Mouse (Mus musculus) kidney, embryonic 16.5 days (tissue): ENCODE results near the gene Ugt1a7c. TPM values are rescaled to one million over a fixed set of nuclear protein-coding genes. Genes with fewer than 3 reads are reported as not detected.

Experiments
- ATAC-seq: fragments of 200-750 bp; cut with Nextera tagmentation; 2 replicates; pipeline ENCODE4 v1.8.0; 2017; ENCODE audit warnings: moderate TSS enrichment; ENCODE audit not compliant: low FRiP score, low TSS enrichment
- H3K27ac ChIP-seq: fragments of 300-500 bp; sonication (generic); 2 replicates; pipeline ENCODE4 v1.5.1; 2014; ENCODE audit warnings: low read length
- H3K27me3 ChIP-seq: fragments of 300-500 bp; sonication (generic); 2 replicates; pipeline ENCODE4 v1.6.1; 2014; ENCODE audit warnings: low read length, control low read depth, mixed read lengths; ENCODE audit not compliant: insufficient read depth
- H3K36me3 ChIP-seq: fragments of 300-500 bp; sonication (generic); 2 replicates; pipeline ENCODE4 v1.6.1; 2014; ENCODE audit warnings: low read length, control low read depth, mixed read lengths; ENCODE audit not compliant: insufficient read depth
- H3K4me1 ChIP-seq: fragments of 300-500 bp; sonication (generic); 2 replicates; pipeline ENCODE4 v1.6.1; 2014; ENCODE audit warnings: low read length, control low read depth, mixed read lengths; ENCODE audit not compliant: insufficient read depth
- H3K4me2 ChIP-seq: fragments of 300-500 bp; sonication (generic); replicated peaks from 2 replicates; pipeline ENCODE4 v1.6.1; 2014; ENCODE audit warnings: low read depth, low read length
- H3K4me3 ChIP-seq: fragments of 300-500 bp; sonication (generic); 2 replicates; pipeline ENCODE4 v1.5.1; 2014; ENCODE audit warnings: mild to moderate bottlenecking, low read length
- H3K9ac ChIP-seq: fragments of 300-500 bp; sonication (generic); replicated peaks from 2 replicates; pipeline ENCODE4 v1.6.1; 2014; ENCODE audit warnings: low read length
- H3K9me3 ChIP-seq: fragments of 300-500 bp; sonication (generic); 2 replicates; pipeline ENCODE4 v1.6.1; 2016; ENCODE audit warnings: low read length, control low read depth
- WGBS: fragments of 180-500 bp; shearing (Covaris S2); extraction: QIAGEN DNeasy Blood & Tissue Kit; methylation state at CpG from one replicate; pipeline ENCODE4 v1.1.7; 2014; 5-methylcytosine and 5-hydroxymethylcytosine counted together
- polyA plus RNA-seq: library from polyadenylated mRNA; unstranded; fragments of >200 nt; fragmentation: Nextera tagmentation; extraction: Ambion mirVana; gene quantifications from 2 replicates; pipeline ENCODE4 v1.2.1, GENCODE M21; 2015

Ugt1a7c gene
- polyA plus RNA-seq, 1 experiment from 2014 or later, result 10.9 TPM

DNA sequence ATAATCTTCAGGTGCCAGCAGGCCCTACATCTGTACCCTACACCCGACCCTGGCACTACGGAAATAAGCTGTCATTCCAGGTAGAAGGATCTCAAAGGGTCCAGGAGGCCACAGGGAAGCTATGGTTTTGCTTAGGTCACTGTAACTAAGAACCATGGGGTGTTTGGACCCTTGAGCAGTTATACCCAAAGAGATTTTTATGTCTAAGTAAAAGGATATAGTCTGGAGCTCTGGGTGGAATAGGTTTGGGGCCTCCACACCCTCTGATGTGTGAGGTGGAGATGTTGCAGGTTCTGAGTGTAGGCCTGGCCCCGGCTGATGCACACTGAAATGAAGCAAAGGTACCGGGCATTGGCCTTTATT, 139.4 kb downstream of the Ugt1a7c start:
- Histone ChIP-seq H3K27ac (no peak overlapping the region), H3K4me3 (no peak overlapping the region), H3K9me3 (peaks cover 97% of the 10 kb centered on the region), H3K36me3 (no peaks in the 10 kb centered on the region), H3K4me1 (no peaks in the 10 kb centered on the region), H3K27me3 (no peaks in the 10 kb centered on the region), H3K9ac (no peak overlapping the region), H3K4me2 (no peak overlapping the region)
- WGBS, result 67% methylated on average over 4 of the region's 4 CpGs
- no peak for ATAC-seq

DNA sequence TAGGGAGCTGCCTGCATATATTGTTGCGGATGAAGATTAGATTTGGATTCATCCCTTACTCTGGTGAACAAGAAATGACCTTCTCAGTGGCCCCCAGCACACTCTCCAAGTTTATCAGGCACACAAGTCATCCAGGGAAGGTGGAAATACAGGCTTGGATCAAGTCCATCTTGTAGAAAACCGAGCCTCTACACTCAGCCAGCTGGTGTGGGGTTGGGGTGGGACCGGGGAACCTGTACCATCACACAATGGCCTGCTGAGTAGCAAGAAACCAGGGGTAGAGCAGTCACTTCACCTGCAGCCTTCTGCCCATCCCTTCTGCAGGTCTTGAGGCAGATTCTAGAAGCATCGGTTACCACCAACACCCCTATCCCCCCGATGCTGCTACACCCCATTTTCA, 139.8 kb downstream of the Ugt1a7c start:
- H3K4me2 ChIP-seq, result no peak overlapping the region
- no peak overlapping the region for H3K27ac ChIP-seq
- peaks cover 97% of the 10 kb centered on the region for H3K9me3 ChIP-seq
- ATAC-seq, result no peak
- H3K27me3 ChIP-seq, result no peaks in the 10 kb centered on the region
- H3K4me1 ChIP-seq, result no peaks in the 10 kb centered on the region
- WGBS, result 43% methylated on average over 5 of the region's 5 CpGs
- H3K4me3 ChIP-seq, result no peak overlapping the region
- no peak overlapping the region for H3K9ac ChIP-seq
- H3K36me3 ChIP-seq, result no peaks in the 10 kb centered on the region

DNA sequence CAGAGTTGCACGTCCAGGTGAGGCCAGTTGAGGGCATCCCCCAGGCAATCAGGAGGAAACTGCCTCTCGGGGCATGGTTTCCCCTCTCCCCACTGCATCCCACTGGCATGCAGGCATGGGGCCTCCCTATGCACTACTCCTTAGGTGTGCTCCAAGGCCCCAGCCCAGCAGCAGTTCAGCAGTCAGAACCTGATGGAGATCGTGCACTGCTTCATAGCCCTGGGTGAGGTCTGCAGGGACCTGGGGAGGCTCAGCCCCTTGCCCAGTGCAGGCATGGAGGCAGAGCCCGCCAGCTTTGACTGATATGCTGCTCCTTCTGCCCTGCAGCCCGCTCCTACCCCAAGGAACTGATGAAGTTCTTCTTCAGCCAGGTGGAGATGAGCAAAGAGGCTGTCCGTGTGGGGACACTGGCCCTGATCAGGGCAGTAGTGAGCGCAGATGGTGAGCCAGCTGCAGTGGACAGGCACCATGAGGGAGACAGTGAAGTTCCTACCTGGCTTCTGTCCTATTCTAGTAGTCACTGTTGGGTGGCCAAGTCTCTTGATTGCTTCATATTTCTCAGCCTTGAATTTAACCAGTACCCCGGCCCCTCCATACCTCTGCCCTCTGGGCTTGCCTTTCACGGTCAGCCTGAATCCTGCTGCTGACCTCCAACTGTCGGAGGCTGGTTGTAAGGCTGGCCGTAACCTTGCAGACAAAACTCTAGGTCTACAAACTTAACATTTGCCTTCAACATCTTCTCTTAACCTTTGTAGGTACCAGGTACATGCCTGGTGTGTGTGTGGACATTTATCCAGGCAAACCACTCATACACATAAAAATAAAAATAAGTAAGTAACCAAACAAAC, 140.4 kb downstream of the Ugt1a7c start:
- WGBS, result 65% methylated on average over 11 of the region's 11 CpGs
- no peak overlapping the region for H3K27ac ChIP-seq
- H3K4me2 ChIP-seq, result no peak overlapping the region
- H3K4me3 ChIP-seq, result no peak overlapping the region
- H3K4me1 ChIP-seq, result no peaks in the 10 kb centered on the region
- ATAC-seq, result peak; percentile 6; the same call in 1 of the 2 replicates
- H3K27me3 ChIP-seq, result no peaks in the 10 kb centered on the region
- H3K36me3 ChIP-seq, result no peaks in the 10 kb centered on the region
- peaks cover 97% of the 10 kb centered on the region for H3K9me3 ChIP-seq
- no peak overlapping the region for H3K9ac ChIP-seq

DNA sequence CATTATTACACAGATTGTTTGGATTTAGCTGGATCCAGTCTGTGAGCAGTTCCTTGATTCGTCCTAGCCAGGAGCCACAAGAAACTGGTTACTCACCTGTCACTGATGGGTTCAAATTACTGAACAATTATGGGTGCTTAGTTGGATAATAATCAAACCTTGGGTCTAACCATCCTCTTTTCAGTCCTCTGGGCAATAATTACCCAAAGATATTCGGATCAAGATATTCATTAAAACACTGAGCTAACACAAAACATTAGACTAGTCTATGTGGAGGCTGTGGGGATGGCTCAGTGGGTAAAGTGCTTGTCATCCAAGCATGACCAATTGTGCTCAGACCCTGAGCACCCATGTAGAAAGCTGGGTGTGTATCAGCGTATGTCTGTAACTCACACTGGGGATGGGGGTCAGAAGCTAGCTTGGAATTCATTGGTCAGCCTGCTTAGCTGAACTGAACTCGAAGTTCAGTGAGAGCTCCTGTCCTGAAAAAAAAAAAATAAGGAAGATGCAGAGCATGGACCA, 141.1 kb downstream of the Ugt1a7c start:
- H3K36me3 ChIP-seq, result no peaks in the 10 kb centered on the region
- H3K4me3 ChIP-seq, result no peak overlapping the region
- 54% methylated on average over 4 of the region's 4 CpGs for WGBS
- H3K4me1 ChIP-seq, result no peaks in the 10 kb centered on the region
- no peak overlapping the region for H3K27ac ChIP-seq
- peak; percentile 44; the same call in 1 of the 2 replicates for ATAC-seq
- H3K27me3 ChIP-seq, result no peaks in the 10 kb centered on the region
- no peak overlapping the region for H3K4me2 ChIP-seq
- H3K9me3 ChIP-seq, result peaks cover 97% of the 10 kb centered on the region
- no peak overlapping the region for H3K9ac ChIP-seq

DNA sequence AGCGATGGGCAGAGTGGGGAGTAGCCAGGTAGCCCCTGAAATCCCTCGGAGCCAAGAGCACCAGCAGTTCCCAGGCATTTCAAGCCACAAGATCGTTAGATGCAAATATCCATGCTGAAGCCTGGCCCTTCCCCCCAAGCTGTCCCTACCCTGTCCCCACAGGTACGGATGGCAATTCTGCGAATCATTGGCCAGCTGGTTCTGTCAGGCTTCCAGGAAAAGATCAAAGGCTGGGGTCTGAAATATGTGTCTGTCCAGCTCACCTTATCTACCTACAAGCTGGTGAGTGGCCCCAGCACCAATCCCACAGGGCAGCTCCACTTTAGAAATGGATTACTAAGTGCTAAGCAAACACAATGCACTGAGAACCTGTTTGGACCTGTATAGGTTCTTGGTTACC, 142.4 kb downstream of the Ugt1a7c start:
- ATAC-seq, result no peak
- 80% methylated on average over 5 of the region's 5 CpGs for WGBS
- no peak overlapping the region for H3K27ac ChIP-seq
- no peaks in the 10 kb centered on the region for H3K27me3 ChIP-seq
- no peaks in the 10 kb centered on the region for H3K4me1 ChIP-seq
- no peaks in the 10 kb centered on the region for H3K36me3 ChIP-seq
- peaks cover 92% of the 10 kb centered on the region for H3K9me3 ChIP-seq
- no peak overlapping the region for H3K4me2 ChIP-seq
- no peak overlapping the region for H3K4me3 ChIP-seq
- no peak overlapping the region for H3K9ac ChIP-seq

DNA sequence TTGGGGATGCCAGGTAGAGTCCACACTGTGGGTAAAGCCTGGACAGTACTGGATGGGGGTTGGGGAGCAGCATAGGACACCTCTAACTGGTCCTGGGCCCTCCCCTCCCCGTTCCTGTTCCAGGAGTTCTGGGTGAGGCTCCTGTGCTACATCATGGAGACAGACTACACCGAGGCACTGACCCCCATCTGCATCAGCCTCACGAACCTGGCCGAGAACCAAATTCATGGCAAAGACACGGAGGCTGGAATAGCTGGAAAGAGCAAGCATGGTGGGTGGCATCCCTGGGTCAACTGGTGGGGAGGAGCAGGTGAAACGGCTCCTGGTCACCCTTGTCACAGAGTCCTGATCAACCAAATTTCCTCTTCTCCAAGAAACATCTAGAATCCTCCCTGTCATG, 143.9 kb downstream of the Ugt1a7c start:
- ATAC-seq, result no peak
- H3K9me3 ChIP-seq, result peaks cover 90% of the 10 kb centered on the region
- no peak overlapping the region for H3K27ac ChIP-seq
- no peak overlapping the region for H3K9ac ChIP-seq
- no peaks in the 10 kb centered on the region for H3K36me3 ChIP-seq
- H3K27me3 ChIP-seq, result no peaks in the 10 kb centered on the region
- H3K4me1 ChIP-seq, result no peaks in the 10 kb centered on the region
- H3K4me3 ChIP-seq, result no peak overlapping the region
- WGBS, result 72% methylated on average over 6 of the region's 6 CpGs
- no peak overlapping the region for H3K4me2 ChIP-seq

DNA sequence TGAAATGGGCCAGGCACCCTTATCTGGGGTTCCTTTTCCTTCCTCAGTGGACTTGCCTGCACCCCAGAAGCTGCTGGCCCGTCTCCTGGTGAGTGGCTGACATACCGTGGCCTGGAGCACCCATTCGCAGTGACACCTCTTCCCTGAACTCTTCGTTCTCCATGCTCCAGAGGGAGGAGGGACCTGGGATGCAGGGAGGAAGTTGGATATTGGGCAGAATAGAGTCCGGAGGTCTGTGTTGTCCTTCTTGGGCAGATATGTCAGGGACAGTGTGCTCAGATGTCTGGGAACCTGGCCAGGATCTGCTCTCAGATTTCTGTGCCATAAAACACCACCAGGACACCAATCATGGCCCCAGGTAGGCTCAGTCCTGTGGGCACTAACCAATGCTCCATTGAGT, 145.2 kb downstream of the Ugt1a7c start:
- H3K4me2 ChIP-seq, result no peak overlapping the region
- no peak overlapping the region for H3K27ac ChIP-seq
- no peak for ATAC-seq
- no peak overlapping the region for H3K4me3 ChIP-seq
- H3K9me3 ChIP-seq, result peaks cover 90% of the 10 kb centered on the region
- H3K4me1 ChIP-seq, result no peaks in the 10 kb centered on the region
- H3K27me3 ChIP-seq, result no peaks in the 10 kb centered on the region
- 74% methylated on average over 5 of the region's 5 CpGs for WGBS
- H3K9ac ChIP-seq, result no peak overlapping the region
- H3K36me3 ChIP-seq, result no peaks in the 10 kb centered on the region

DNA sequence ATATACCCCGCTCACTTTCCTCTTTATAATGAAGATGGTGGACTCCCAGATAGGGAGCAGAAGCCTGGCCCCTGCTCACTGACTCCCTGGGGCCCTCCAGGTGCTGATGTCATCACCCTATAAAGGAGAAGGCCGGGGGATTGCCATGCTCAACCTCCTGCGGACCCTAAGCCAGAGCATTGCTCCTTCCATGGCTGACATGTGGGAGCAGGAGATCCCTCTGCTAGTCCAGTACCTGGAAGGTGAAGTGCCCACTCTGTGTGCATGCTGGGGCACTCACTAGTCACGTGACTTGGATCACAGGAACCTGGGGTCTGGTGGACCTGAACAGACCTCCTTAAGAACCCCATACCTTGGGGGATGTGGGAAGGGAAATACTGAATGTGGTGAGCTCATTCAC, 145.7 kb downstream of the Ugt1a7c start:
- Histone ChIP-seq H3K4me3 (no peak overlapping the region), H3K9ac (no peak overlapping the region), H3K4me1 (no peaks in the 10 kb centered on the region), H3K27ac (no peak overlapping the region), H3K27me3 (no peaks in the 10 kb centered on the region), H3K9me3 (peaks cover 90% of the 10 kb centered on the region), H3K4me2 (no peak overlapping the region), H3K36me3 (no peaks in the 10 kb centered on the region)
- 74% methylated on average over 4 of the region's 4 CpGs for WGBS
- ATAC-seq, result no peak

DNA sequence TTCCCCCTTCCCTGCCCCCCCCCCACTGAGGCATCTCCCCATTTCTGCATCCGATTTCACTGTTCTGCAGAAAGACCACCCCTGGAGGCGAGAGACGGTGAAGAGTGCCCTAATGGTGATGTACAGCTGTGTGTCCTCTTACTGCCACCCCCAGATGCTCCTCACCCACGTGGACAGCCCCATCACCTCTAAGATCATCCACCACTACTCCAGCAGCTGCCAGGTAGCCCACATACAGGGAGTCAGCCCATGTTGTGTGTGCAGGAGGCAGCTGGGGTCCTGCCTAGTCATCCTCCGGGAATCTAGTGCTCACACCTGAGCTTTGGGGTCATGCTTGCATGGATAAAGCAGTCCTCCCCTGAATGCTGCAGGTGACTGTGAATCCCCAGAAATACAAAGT, 149.0 kb downstream of the Ugt1a7c start:
- ATAC-seq, result no peak
- H3K4me1 ChIP-seq, result no peaks in the 10 kb centered on the region

DNA sequence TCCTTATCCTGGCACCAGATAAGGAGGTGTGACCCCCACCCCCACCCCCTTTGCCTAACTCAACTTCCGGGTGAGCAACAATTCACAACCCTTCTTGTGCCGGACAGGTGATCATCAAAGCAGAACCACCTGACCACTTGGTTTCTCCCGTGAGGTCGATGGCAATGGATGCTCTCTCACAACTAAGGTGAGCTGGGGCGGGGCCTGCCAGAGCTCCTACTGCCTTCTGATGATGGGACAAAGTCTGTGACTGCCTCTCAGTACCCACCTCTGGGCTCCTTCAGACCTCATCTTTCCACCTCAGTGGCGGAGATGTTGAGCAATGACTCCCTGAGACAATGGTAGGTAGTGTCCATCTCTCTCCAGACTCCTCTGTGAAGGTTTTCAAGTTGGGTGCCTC, 151.0 kb downstream of the Ugt1a7c start:
- Histone ChIP-seq H3K4me3 (no peak overlapping the region), H3K36me3 (no peaks in the 10 kb centered on the region), H3K27ac (no peak overlapping the region), H3K4me2 (no peak overlapping the region), H3K9ac (no peak overlapping the region), H3K4me1 (no peaks in the 10 kb centered on the region), H3K9me3 (peaks cover 93% of the 10 kb centered on the region), H3K27me3 (no peaks in the 10 kb centered on the region)
- WGBS, result 80% methylated on average over 6 of the region's 6 CpGs
- no peak for ATAC-seq

More for the DNA sequence above, 149.0 kb downstream of the Ugt1a7c start:
- 65% methylated on average over 5 of the region's 5 CpGs for WGBS
- Histone ChIP-seq H3K4me2 (no peak overlapping the region), H3K27me3 (no peaks in the 10 kb centered on the region), H3K9me3 (peaks cover 93% of the 10 kb centered on the region), H3K27ac (no peak overlapping the region), H3K9ac (no peak overlapping the region), H3K36me3 (no peaks in the 10 kb centered on the region), H3K4me3 (no peak overlapping the region)
